Mouse (Mus musculus) frontal cortex, adult 2 months (tissue): ENCODE measurements at regions not wholly inside any gene's neighbourhood (a gene's known extent, or its start where the extent isn't known, plus 50 kb on each side); places are given as distances from the start of the nearest gene placed in this dataset.

Source experiments
- DNase-seq, 2 experiments: peaks; one replicate each; pipeline ENCODE4 v3.0.0; 2022; ENCODE audit warnings: low spot score in 1 of 2; ENCODE audit errors: extremely low spot score in 1 of 2

GRCm38 (mm10) chr15:31168191-31168590 is 55.9 kb upstream of the Dap start:
- DNase-seq, result no peak

GRCm38 (mm10) chr15:31173309-31174115 is 50.6 kb upstream of the Dap start:
- no peak for DNase-seq
